Mouse (Mus musculus) cerebellum, postnatal 25 days (tissue): ENCODE results near the gene Slc43a2.
A peak's percentile ranks its signal among the peaks of the same experiment; 100 is the strongest.
"Not testable (repeated sequence)": the region's sequence is repeated elsewhere in the genome, so short reads cannot be mapped to it uniquely, and the experiment has no call there.

Source experiments
- DNase-seq, 2 experiments: peaks; one replicate each; pipeline ENCODE4 v3.0.0; 2021; ENCODE audit warnings: mixed read lengths in 2 of 2

Slc43a2 gene

DNA sequence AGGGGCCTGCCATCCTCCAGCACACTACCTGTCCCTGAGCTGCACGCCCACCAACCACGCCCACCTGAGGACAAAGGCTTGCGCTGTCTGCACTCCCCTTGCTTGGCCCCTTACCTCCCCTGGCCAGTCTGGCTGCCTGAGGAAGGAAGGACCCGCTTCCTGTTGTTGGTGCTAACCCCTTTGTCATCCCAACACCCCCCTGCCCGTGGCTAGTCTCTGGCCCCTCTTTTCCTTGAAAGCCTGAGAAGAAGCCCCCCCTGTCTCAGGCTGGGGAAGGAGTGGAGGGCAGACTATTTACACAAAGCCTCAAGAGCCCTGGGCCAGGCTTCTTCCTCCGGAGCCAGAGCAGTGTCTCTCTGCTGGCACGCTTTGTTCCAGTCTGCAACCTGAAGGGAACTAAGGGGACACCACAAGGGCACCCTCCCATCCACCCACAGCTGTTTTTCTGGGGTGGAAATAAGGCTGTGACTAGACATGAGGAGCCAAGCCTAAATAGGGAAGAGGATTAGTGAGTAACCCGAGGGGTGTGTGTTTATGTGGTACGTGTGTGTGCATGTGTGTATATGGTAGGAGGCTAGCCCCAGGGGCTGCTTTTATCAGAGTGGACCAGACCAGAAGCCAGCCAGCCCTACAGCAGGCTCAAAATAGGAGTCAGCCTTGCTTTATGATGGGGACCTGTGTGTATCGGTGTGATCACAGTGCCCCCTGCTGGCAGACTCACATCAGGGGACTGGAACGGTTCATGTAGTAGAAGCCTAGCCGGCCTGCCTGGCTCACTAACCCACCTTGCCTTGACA is 41.6 kb downstream of the Slc43a2 start:
- peak; percentile 94 to 96 for DNase-seq

DNA sequence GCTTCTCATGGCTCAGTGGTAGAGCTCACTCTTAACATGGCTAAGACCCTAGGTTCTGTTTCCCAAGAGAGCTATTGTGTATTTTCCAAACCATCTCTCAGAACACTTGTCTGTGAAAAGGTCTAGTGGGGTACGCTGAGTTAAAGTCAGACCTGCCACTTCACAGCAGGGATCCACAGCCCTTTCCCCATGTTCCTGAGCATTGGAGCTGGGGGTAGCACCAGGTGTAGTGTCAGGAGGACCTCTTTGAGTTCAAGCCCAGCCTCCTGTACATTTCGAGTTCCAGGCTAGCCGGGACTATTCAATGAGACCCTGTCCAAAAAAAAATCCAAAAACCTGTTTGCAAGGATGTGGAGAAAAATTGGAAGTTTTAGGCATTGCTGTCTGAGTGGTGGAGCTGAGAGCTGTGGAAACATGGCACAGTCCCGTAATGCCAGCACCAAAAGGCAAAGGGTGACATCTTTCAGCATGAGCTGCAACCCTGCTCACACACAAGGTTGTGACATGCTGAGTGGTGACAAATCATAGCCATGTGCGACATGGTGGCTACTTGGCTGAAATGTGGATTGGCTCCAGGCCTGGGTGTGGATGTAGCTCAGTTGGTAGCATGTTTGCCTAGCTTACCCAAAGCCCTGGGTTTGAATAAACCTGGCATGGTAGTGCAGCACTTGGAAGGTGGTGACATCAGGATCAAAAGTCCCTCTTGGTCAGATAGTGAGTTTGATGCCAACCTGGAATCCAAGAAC is 43.1 kb downstream of the Slc43a2 start:
- DNase-seq = peak; percentile 51 to 67

DNA sequence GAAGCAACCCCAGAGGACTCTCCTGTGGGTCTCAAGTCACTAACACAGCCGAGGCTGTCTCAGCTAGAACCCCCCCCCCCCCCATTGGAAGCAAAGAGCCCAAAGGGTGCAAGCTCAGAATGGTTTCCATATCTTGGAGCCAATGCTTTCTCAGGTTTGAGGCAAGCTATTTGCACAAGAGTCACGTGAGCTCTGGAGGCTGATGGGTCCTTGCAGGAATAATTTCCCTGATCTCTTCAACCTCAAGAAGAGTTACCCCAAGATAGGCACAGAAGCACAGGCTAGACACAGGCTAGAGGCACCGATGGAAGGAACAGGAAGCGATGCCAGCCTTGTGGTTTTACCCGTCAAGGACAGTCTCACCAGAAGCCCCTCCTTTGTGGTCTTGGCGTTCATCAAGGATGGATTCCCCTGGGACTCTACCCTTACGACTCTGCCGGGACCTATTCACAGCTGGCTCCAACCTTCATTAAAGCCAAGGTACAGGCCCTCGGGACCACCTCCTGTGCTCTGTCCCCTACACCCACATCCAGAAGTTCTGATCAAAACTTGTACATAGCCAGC is 44.1 kb downstream of the Slc43a2 start:
- DNase-seq = peak in 1 of 2 experiments; percentile 13

DNA sequence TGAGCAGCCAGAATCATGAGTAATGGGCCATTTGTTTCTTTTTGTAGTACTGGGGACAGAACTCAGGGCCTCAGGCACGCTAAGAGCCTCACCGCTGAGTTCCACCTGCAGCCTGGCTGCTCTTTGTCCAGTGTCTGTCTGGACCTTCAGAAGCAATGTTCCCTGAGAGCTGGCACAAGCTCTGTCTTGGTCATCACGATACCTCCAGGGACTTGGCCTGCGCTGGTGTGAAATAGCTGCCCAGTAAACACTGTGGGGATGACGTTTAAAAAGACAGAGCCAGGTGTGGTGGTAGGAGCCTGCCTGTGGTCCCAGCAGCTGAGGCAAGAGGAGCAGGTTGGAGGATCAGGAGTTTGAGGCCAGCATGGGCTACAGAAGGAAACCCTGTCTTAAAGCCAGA is 47.1 kb downstream of the Slc43a2 start:
- DNase-seq = no peak

DNA sequence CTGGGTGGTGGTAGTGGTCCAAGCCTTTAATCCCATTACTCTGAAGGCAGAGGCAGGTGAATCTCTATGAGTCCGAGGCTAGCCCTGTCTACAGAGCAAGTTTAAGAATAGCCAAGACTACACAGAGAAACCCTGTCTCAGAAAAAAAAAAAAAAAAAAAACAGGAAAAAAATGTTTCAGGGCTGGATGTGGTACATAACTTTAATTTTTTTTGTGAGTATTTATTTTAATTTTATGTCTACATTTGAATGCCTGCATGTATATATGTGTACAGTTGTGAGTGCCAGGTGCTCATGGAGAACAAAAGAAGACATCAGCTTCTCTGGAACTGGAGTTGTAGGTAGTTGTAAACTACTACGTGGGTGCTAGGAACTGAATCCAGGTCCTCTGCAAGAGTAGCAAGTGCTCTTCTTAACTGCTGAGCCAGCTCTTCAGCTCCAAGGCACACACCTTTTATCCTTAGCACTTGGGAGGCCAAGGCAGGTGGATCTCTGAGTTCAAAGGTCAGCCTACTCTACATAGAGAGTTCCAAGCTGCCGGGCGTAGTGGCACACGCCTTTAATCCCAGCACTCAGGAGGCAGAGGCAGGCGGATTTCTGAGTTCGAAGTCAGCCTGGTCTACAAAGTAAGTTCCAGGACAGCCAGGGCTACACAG is 50.1 kb downstream of the Slc43a2 start:
- DNase-seq = no peak

DNA sequence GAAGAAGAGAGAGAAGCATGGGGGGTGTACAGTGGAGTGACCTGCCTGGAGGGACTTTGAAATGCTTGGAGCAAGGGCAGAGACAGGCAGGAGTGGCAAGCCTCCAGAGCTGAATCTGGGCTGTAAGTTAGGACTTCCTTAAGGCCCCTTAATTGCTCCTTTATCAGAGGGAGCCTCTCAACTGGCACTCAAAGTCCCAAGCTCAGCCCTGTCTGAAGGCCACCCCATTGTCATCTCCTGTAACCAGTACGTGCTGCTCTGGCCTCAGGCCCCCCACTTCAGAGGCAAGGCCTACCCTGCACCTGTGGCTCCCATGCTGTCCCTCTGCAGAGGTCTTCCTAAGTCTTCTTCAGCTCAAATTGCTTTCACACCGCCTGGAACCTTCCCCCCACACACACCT is 52.0 kb downstream of the Slc43a2 start:
- DNase-seq = no peak

DNA sequence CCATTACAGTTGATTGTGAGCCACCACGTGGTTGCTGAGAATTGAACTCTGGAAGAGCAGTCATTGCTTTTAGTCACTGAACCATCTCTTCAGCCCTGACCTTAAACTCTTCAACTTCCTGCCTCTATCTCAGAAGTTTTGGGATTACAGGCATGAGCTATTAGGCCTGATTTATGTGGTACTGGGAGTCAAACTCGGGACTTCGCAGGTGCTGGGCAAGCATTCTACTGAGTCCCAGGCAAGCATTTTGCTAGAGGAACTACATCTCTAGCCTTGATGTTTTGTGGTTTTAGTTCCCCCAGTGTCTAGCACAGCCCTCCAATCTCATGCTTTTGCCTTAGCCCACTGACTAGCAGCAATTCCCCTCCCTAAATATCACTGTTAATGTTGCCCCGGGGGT is 53.6 kb downstream of the Slc43a2 start:
- no peak for DNase-seq

DNA sequence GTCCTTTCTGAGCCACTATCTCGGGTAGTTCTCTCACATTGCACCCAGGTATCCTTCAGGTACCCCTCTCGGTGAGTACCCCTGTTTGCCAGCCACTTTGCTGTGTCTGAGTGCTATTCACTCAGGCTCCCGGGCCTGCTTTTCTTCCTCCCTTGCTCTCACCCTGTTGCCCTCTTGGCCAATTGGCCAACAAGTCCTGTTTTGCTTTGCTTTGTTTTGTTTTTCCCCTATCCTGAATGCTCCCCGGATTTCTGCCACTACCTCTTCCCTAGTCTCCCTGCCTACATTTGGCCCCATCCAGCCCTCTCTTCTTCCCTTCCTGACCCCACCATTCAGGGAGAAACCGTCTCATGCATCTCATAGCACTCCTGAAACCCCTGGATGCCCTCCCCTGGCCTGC is 54.5 kb downstream of the Slc43a2 start:
- no peak for DNase-seq

DNA sequence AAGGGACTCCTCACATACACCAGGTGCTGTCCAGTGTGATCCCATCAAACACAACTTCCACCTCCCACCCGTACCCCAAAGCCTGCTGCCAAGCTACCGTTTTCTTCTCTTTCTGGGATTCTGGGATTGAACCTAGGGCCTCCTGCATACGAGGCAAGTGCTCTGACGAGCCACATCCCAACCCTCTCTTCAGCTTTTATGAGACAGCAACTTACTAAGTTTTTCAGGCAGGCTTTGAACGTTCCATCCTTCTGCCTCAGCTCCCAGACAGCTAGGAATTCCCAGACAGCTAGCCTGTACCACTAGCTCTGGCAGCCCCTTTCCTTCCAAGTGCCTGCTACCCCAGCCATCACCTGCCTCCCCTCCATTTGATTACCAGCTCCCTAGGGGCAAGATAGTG is 55.5 kb downstream of the Slc43a2 start:
- no peak for DNase-seq

DNA sequence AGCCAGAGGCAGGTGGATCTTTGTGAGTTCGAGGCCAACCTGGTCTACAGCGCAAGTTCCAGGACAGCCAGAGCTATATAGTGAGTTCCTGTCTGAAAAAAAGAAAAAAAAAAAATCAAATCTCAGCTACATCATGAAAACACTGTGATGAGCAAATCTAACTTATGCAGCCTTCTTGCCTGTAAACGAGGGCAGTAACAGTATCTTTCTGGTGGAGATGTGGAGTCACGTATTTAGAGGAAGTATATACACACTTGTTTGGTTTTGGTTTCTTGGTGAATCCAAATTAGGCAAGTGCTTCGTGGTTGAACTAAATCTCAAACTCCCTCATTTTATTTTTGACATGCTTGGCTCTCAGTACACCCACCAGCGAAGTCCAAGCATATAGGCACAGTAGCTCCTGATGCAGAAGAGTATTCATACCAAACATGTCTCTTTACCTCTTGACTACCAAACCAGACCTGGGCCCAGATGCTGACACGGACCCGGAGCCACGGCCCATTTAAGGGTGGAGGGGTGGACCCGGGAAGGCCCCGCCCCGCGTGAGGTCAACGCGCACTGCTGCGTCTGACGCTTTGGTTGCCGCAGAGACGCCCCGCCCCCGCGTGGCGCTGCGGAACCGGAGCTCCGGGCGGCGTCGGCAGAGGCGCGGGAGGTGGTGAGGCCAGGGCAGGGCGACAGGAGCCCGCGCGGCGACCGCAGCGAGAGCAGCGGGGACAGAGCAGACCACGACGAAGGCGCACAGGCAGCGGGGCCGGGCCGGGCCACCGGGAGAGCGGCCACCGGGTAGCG is 56.2 kb downstream of the Slc43a2 start, which contains the start of gene Pitpna:
Gene Pitpna (plus strand): TSS at position 605 of the 792 bp plus-strand sequence.
- peak; percentile 97 to 99 for DNase-seq

DNA sequence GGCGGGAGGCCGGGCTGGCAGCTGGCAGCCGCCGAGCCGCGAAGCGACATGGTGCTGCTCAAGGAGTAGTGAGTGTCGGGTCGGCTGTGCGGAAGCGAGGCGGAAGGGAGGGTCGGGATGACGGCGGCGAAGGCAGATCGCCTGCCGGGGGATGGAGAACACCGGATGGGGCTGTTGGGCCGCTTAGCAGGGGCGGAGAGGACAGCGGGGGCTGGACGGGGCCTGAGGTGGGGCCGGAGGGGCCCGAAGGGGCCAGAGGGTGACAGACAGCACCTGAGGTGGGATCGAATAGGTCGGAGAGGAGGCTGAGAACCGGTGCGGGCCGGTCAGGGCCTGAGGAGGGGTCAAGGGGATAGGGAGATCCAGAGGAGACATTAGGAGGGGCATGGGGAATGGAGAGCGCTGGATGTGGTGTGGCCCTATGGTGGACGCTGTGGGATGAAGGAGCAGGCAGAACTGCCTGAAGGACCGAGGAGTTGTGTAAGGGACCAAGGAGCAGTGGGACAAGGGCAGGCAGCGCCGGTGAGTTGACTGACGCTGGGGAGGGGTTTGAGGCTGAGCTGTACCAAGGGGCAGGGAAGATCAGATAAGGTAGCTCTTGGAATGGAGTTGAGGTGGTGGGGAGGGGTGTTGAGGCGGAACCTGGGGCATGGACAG is 56.9 kb downstream of the Slc43a2 start:
- peak in 1 of 2 experiments; percentile 49 for DNase-seq

DNA sequence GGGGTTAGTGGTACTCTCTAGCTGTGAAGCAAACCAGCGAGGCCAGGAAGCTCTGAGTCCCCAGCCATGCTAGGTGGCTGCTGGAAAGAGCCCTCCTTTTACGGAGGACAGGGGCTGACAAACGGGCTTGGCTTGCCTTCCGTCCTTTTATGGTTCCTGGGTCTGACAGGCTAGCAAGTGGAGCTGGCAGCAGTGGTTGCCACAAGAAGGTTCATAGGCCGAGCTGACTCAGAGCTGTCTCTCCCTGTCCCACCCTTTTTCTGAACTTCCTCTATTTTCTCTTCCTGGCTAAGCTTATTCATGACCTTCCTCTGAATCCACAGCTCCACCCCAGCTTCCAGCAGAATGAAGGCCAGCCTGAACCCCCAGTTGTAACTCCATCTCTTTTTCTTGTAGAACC is 61.1 kb downstream of the Slc43a2 start:
- DNase-seq = no peak

DNA sequence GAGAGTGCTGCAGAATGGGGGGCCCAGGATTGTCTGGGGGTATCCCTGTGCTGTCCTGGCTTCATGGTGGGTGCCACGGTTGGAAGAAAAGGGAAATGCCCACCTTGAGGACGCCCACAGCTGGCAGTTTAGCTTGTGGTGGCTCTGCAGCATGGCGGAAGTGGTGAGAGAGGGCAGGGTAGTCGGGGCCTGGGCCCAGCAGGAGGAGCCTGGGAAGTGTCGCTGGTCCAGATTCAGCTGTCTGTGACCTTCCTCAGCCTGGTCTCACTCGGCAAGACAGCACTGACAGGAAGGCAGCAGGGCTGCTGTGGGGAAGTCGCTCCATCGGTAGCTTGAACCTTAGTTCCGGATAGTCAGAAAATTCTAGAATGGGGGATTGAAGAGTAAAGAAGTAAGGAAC is 62.9 kb downstream of the Slc43a2 start:
- no peak for DNase-seq

DNA sequence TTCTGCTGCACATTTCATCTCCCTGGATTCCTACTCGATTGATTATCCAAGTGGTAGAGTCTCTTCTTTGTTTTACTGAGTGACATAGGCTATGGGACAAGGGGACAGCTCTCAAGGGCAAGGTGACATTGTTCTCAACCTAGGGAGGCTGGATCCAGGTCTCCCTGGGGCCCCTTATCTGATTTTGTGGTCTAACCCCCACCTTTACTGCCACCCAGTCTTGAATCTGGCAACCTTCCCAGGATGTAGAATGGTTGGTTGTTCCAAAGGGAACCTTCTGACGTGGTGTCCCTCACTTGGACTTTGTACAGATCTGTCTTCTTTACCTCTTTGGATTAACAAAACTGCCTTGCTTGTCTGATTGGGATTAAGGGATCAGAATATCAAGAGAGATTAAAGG is 63.9 kb downstream of the Slc43a2 start:
- DNase-seq = no peak

DNA sequence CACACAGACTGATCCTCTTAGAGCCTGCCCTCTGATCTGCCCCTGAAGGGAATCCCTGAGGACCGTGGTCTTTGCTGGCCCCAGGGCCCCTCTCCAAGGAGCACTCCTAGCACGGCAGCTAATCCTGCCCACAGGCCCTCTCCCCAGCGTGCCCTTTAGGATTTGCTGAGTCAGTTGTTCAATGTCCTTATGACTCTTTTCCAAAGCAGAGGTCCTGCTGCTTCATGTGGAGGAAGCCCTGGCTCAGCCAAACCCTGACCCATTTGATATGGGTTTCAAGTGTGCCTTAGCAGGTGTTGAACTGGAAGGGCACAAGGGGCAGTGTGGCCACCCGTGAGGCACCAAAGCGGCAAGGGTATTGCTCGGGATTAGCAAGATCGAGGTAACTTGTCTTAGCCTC is 64.3 kb downstream of the Slc43a2 start:
- peak in 1 of 2 experiments; percentile 28 for DNase-seq

DNA sequence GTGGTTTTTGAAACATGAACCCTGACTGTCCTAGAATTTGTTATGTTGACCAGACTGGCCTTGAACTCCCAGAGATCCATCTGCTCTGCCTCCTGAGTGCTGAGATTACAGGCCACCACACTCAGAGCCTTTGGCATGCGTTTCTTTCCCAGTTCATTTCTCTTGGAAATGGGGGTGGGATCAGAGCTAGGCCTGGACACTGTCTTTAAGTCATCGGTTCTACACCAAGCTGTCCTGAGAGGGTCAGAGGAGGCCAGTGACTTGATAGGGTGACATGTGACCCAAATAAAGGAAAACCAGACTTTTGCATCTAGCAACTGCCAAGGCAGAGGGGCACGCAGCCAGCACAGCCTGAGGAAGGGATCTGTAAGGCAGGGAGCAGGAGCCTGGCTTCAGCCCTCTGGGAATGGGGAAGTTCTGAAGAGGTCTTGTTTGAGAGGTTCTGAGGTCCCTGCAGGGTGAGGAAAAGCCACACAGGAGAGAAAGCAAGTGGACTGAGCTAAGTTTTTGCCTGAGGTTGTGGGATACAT is 65.3 kb downstream of the Slc43a2 start:
- peak; percentile 68 to 76 for DNase-seq

DNA sequence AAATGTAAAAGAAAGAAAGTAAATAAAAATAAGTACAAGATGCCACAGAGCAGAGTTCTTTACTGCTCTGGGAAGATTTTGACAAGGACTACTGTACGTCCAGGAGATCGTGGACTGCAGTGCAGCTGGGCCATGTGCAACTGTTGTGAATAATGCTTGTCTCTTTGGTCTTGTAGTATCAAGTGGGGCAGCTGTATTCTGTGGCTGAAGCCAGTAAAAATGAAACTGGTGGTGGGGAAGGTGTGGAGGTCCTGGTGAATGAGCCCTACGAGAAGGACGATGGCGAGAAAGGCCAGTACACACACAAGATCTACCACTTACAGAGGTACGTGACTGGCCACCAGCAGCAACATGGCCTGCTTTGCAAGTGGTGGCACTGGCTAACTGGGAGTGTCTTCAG is 66.5 kb downstream of the Slc43a2 start:
- DNase-seq = no peak

DNA sequence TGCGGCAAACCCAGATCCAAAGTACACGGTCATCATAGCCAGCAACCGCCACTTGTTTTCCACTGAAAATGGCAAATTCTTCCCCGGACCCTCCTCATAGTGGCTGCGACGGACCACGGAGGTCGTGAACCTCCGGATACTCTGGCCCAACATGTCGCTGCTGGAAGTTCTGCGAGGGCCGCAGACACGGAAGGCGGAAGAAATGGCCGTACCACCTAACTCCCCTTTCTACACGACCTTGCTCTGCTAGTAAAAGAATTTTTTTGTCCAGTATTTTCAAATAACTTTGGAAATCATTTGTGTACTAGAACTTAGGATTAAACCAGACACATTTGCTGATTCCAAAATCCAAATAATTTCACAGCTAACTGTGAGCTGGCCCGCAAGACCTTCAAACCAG is 68.3 kb downstream of the Slc43a2 start:
- not testable (repeated sequence) for DNase-seq

DNA sequence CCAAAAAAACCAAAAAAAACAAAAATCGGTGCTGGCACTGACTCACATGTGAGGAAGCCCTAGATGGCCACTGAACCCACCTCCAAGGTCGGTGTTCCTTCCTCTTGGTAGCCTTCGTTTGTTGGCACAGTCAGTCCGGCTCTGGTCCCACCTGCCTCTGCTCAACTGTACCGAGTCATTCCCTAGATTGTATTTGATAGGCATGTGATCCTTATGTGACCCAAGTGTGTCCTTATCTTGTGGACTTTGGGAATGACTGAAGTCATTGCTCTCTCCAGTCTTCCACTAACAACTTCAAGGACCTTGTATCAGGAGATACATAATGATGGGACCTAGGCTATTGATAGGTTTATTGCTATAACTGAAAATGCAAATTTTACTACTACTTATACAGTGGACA is 73.3 kb downstream of the Slc43a2 start:
- no peak for DNase-seq

DNA sequence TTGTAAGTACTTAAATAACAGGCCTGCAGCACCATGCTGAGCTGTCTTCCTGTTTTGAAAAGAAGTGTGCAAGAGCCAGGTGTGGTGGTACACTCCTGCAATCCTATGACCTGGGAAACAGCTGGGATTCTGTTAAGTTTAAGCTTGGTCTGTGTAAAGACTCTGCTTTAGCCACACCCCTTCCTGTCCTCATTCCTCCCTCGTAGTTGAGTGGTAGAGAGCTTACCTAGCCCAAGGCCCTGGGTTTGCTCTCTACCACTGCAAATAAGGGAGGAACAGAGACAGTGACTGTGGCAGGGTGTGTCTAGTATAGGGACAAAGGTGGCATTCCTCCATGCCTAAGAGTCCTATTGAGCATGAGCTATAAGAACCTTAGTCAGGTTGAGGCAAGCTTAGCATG is 73.8 kb downstream of the Slc43a2 start:
- no peak for DNase-seq

DNA sequence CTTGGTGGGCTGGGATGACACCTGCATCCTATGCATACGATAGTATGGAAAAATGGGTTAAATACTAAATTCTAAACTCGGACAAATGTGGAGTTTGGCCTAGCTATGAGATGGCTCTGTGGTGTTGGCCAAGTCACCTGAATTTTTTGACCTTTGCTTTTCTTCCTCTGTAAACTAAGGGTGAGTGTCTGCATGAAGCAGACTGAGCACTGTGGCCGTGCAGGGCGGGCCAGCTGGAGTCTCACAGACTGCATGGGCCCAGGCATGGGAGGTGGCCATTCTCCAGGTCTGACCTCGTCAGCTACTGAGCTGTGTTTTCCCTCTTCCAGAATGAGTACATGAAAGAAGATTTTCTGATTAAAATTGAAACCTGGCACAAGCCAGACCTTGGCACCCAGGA is 77.3 kb downstream of the Slc43a2 start:
- DNase-seq = no peak

DNA sequence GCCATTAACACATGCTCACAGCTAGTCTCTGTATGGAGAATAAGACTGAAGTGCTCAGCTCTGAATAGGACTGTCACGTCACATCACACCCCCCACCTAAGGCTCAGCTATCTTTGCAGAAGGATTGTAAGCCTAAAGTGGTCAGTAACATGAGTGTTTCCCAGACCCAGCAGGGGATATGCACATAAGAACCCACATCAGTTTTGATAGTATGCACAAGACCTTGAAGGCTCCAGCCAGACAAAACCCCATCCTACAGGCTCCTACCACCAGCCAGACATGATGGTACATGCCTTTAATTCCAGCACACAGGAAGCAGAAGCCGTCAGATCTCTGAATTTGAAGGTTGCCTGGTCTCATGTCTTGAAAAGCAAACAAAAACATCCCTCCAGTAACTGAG is 78.5 kb downstream of the Slc43a2 start:
- DNase-seq = no peak
